Mouse (Mus musculus) brain, embryonic 18.5 days (tissue): ENCODE data around the gene Bcl2l12.

Source experiments
- DNase-seq: peaks from one replicate; pipeline ENCODE4 v3.0.0-alpha.2; 2012; ENCODE audit warnings: low read depth, low spot score

Bcl2l12 gene

DNA sequence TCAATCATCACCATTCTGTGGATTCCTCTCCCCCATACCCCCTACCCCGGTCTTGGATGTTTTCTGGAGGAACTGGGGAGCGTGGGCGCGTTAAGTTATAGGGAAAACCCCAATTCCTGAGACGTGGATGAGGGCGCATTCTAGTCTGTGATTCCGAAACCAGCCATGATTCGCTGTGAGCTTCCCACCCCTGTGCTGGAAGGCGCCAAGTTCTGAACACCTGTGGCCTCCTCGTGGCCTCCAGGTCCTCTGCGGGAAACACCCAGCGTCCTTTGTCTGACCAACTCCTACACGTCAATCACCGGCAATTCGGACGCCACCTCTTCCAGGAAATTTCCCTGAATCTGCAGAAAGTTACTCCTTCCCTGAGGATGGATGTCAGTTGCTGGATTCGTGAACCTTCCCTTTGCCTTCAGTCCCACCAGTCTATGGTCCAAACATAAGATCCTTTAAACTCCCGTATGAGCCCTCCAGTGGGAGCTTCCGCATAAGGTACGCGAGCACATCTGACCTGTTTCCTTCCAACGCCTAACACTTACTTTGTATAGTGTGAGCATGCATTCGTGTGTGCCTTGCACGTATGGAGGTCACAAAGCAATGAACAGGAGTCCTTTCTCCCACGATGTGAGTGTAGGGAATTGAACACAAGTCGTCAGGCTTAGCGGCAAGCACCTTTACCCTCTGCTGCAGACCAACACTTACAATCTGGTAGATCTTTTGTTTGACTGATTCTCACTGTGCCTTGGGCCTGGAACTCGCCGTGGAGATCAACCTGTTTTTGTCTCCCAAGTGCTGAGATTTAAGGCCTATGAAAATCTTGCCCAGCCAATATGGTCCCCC, 11.4 kb downstream of the Bcl2l12 start:
- DNase-seq, result no peak

GRCm38 (mm10) chr7:44986192-44986878, 12.2 kb downstream of the Bcl2l12 start, which contains the start of gene Prmt1:
Gene Prmt1, minus strand, starts transcription at chr7:44986568.
- DNase-seq, result peak; percentile 100

DNA sequence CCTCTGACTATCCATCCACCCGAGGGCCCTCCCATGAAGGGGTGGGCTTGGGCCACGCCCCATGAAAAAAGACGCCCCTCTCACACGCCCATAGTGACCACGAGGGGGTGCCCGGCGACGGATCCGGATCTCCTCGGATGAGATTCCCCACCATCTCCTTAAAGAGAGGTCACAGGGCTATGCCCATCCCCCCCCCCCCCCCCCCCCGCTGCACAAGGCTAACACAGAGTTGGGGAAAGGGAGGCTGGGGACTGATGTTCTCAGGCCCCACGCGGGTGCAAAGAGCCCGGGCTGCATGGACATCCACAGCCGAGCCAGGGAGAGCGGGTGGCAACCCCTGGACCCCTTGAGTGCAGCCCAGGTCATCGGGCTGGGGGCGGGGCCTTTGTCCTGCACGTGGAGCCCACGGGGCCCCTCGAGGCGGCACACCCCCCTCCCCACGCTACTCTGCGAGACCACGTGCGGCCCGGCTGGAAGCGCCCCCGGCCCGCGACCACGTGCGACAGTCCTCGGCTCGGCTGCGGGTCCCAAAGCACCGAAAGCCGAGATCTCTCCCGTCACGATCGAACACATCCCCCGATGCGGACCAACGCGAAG, 12.8 kb downstream of the Bcl2l12 start:
- no peak for DNase-seq

GRCm38 (mm10) chr7:44984833-44985164, 13.7 kb downstream of the Bcl2l12 start:
- no peak for DNase-seq

GRCm38 (mm10) chr7:44983944-44984832, 14.3 kb downstream of the Bcl2l12 start:
- DNase-seq, result no peak

- no peak for DNase-seq
Measured at GRCm38 (mm10) chr7:44983085-44983484, 15.4 kb downstream of the Bcl2l12 start.

- no peak for DNase-seq
Measured at GRCm38 (mm10) chr7:44981539-44981938, 17.0 kb downstream of the Bcl2l12 start.

GRCm38 (mm10) chr7:44978300-44978699, 20.2 kb downstream of the Bcl2l12 start:
- DNase-seq, result no peak

- no peak for DNase-seq
Measured at GRCm38 (mm10) chr7:44975117-44975419, 23.4 kb downstream of the Bcl2l12 start.

- DNase-seq, result peak; percentile 88
Measured at GRCm38 (mm10) chr7:44974383-44975116, 24.0 kb downstream of the Bcl2l12 start, which contains the start of gene Cpt1c. Gene Cpt1c, minus strand, starts transcription at chr7:44974851.

DNA sequence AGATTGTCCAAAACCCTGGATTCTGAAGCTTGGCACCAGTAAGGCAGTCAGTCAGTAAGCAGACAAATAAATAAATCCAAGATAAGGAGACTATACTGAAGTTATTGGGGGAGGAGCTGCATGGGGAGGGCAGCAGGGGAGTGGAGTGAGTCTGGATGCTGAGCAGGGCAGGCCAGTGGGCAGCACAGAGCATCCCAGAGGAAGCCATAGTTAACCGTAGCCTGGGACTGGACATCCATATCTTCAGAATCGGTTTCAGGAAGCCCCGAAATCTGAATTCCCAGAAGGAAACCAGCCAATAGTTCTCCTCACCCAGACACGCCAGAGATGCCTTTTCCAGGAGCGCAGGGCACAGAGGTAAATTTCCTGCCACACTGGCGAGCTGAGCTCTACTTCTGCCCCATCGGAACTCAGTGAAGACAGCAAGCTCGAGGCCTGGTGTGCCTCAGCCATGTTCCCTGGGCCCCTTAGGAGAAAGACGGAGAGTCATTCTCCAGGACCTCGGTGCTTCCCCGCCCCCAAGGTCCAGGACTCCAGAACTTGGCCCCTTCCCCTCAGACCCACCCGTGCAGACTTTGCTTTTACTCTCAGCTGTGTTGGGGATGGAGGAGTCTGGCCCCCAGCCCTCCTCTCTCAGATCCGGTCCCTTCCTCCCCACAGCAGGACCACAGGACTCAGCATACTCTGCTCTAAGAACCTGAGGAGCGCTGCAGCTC, 24.9 kb downstream of the Bcl2l12 start:
- DNase-seq, result no peak

DNA sequence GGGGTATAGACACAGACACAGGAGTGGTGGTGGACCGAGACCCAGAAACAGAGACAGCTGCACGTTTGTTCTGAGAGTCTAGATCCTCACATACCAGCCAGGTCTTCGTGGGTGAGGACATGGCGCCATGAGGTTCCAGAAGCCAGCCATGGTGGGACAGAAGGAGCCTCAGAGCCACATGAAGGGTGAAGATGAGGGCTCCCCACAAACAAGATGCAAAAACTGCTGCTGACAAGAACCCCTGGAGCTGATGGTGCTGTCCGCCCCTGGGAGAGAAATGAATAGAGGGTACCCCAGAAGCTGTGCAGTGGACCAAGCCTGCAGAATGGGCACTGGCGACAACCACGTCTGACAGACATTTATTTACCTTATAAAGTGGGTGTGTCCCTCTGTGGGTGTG, 27.4 kb downstream of the Bcl2l12 start:
- no peak for DNase-seq

DNA sequence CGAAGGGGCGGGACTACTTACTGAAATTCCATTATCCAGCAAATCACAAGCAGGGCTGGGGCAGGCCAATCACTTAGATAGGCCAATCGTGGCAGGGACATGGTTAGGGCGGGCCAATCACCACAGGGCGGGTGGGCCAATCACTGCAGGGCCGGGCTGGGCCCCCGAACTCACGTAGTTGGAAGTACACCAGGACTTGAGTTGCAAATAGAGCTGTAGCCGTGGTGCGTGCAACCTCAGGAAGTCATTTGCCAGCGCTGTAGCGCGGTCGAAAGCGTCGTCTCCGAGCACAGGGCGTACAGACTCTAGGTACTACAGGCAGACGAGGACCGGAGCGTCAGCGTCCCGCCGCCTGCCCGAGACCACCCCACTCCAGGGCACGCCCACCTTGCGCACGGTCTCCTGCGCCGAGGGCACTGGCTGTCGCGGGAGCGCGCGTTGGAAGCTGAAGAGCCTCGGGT, 28.3 kb downstream of the Bcl2l12 start:
- peak; percentile 87 for DNase-seq

- no peak for DNase-seq
Measured at GRCm38 (mm10) chr7:44966638-44967037, 31.9 kb downstream of the Bcl2l12 start.

DNA sequence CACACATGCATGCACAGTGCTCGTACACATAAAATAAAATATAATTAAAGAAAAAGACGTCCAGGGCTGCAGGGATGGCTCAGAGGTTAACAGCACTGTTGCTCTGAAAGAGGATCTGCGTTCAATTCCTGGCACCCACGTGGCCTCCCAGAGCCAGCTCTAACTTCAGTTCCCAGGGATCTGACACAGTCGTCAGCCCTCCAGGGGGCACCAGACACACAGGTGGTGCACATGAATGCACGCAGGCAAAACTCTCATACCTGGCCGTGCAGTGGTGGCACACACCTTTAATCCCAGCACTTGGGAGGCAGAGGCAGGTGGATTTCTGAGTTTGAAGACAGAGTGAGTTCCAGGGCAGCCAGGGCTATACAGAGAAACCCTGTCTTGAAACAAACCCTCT, 32.5 kb downstream of the Bcl2l12 start:
- DNase-seq, result no peak

DNA sequence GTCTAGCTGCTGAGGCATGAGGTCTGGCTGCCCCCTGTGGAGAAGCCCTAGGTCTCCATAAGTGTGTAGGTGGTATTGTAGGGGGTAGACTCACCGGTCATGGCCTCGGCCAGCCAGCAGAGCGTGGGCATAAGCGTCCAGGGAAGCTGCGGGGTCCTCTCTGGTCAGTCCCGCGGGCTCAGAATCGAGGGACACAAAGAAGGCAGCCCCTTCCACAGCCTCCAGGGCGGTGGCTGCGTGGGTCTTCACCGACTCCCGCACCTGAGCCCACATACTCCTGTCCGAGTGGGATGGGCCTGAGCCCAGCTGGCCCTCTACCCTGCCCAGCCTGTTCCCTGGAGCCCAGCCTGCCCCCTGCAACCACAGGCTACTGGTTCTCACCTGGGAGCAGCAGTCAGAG, 33.5 kb downstream of the Bcl2l12 start:
- DNase-seq, result no peak

- DNase-seq, result no peak
Measured at GRCm38 (mm10) chr7:44962831-44963230, 35.7 kb downstream of the Bcl2l12 start.

GRCm38 (mm10) chr7:44962337-44962736, 36.2 kb downstream of the Bcl2l12 start:
- no peak for DNase-seq

- no peak for DNase-seq
Measured at GRCm38 (mm10) chr7:44960512-44960910, 38.0 kb downstream of the Bcl2l12 start.

DNA sequence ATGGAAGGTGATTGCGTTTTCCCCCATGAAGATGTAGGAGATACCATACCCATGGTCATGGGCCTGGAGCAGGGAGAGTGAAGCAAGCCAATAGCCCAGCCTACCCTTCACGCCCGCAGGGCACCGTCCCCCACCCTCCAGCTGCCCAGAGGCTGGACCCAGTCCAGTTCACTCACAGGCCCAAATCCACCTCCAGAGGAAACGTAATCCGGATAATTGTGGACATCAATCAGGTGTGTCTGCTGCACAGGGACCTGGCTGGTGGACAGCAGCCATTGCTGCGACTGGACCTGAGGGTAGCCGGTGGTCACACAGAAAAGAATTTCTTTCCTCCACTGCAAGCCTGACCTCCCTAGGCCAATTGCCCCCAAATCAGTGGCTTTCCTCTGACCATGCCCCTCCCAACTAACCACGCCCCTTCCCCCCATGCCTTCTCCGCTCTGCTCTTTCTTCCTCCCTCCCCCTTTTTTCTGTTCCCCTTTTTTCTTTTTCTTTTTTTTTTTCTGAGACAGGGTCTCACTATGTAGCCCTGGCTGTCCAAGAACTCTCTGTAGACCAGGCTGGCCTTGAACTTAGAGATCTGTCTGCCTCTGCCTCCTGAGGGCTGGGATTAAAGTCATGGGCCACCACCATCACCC, 38.5 kb downstream of the Bcl2l12 start:
- DNase-seq, result no peak
